Mouse (Mus musculus) heart, adult 8-10 months (tissue): Measurements from ENCODE around the gene Olfr124. TPM values are rescaled to one million over a fixed set of nuclear protein-coding genes. Genes with fewer than 3 reads are reported as not detected.

Experiments used
- DNase-seq: peaks from one replicate; pipeline ENCODE4 v3.0.0; 2022; ENCODE audit warnings: low spot score
- total RNA-seq, 4 experiments: library from RNA; stranded (reverse); gene quantifications; 2 replicates each; pipeline ENCODE4 v1.2.4; 2022

Olfr124 gene
- not detected for total RNA-seq

- no peak for DNase-seq
Observed at GRCm38 (mm10) chr17:37799588-37799987, at the start of gene Olfr124. Gene Olfr124 (plus strand): TSS chr17:37799888.

DNA sequence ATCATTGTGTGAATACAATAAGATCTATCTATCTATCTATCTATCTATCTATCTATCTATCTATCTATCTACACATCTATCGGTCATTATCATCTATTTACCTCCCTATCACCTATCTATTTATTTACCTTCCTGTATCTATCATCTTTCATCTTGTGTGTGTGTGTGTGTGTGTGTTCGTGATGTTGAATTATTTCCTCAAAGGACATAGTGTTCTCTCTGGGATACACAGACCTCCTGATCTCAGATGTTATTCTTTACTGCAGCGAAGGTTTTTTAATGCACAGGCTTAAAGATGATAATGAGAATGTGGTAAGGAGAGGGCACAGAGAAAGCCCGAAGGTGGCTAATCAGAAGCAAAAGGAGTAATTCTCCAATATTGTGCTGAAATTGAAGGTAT lies 31.4 kb upstream of the Olfr124 start, which contains the start of gene Olfr122:
Gene Olfr122 (plus strand): TSS at position 301 of the 400 bp plus-strand sequence.
- DNase-seq, result no peak

DNA sequence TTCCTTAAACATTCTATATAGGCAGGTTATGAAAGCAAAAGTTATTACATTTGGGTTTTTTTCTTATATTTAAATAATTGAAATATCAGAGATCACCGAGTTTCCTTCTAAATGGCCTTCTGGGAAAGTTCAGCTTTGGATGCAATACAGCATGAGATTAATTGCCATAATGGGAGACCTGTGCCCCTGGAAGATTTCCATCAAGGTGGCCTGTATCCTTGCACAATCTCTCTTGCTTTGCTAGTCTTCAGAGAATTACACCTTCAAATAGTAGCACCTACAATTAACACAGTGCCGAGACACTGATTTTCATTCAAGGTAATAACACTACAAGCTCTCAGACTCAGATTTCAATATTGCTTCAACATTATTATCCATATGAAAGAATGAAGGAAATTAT lies 6.5 kb upstream of the Olfr124 start, which contains the start of gene Olfr123:
Gene Olfr123 (plus strand): TSS at position 301 of the 400 bp plus-strand sequence.
- DNase-seq, result no peak

DNA sequence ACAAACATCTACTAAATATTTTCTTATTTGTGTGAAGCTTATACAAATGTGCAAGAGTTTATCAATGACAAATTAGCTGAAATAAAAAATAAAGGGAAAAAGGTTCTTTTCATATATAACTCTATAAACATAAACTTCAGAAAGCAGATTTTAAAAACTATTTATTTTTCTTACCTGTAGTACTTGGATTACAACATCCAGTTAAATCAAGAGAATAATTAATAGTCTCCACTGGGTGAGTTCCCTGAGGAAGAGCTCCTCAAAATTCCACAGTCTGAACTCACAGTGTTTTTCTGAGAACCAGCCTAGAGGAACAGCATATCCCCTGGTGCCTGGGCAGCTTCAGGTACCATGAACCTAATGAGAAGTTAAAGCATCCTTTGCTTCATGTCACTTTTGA lies 33.0 kb downstream of the Olfr124 start, which contains the start of gene Olfr125:
Gene Olfr125 (plus strand): TSS at position 301 of the 400 bp plus-strand sequence.
- no peak for DNase-seq

DNA sequence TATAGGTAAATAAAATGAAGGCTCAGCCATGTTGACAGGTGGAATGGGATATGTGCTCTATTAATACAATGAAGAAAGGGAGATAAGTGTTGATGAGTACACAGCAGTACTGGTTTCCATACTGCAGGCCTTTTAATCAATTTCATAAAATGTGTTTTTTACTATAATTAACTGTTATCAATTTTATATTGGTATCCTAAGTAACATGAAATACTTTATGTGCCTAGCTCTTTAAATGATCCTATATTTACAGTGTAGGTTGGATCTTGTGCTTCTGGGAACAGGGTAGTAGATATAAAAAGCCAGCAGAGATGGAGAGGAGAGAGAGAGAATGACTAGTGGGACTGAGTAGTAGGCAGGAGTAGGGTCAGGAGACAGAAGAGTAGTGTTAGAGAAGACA lies 47.5 kb downstream of the Olfr124 start, which contains the start of gene Olfr126:
Gene Olfr126 (plus strand): TSS at position 301 of the 400 bp plus-strand sequence.
- no peak for DNase-seq

Other genes with a start within 250 kb of the Olfr124 start
- gene Olfr112, start 230.4 kb upstream of the Olfr124 start, total RNA-seq, result not detected
- gene Olfr113, start 222.2 kb upstream of the Olfr124 start, total RNA-seq, result not detected
- gene Olfr114, start 207.1 kb upstream of the Olfr124 start, total RNA-seq, result not detected
- not detected for gene Olfr115, start 172.8 kb upstream of the Olfr124 start, total RNA-seq
- gene Olfr116, start 172.7 kb upstream of the Olfr124 start, total RNA-seq, result not detected
- gene Olfr117, start 136.1 kb upstream of the Olfr124 start, total RNA-seq, result not detected
- not detected for gene Olfr118, start 132.9 kb upstream of the Olfr124 start, total RNA-seq
- gene Olfr119, start 103.3 kb upstream of the Olfr124 start, total RNA-seq, result not detected
- not detected for gene Olfr120, start 78.1 kb upstream of the Olfr124 start, total RNA-seq
- not detected for gene Olfr121, start 51.0 kb upstream of the Olfr124 start, total RNA-seq
- not detected for gene Olfr122, start 31.3 kb upstream of the Olfr124 start, total RNA-seq
- gene Olfr123, start 6.4 kb upstream of the Olfr124 start, total RNA-seq, result not detected
- not detected for gene Olfr125, start 33.1 kb downstream of the Olfr124 start, total RNA-seq
- gene Olfr126, start 47.6 kb downstream of the Olfr124 start, total RNA-seq, result not detected
- gene Olfr127, start 100.5 kb downstream of the Olfr124 start, total RNA-seq, result not detected
- not detected for gene Olfr128, start 120.7 kb downstream of the Olfr124 start, total RNA-seq
- gene Olfr761, start 153.2 kb downstream of the Olfr124 start, total RNA-seq, result not detected